Mouse (Mus musculus): ENCODE measurements around the gene Jup.

DNA sequence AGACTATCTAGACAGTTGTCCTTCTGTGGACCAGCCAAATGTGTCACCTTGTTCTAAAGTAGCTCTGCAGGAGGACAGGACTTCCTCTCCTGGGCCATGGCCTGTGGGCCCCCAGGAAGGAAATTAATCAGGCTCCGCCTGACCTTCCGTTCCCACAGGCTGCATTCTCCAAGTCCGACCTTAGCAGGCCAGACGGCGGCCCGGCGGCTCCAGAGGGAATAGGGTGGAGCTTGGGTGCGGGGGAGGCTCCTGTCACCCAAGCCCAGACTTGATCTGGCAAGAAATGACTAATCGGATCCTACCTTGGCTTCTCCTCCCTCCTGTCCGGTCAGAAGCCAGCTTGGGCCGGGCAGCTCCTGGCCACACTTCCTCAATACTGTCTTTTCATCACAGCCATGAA lies 2.4 kb downstream of the Jup start:
- TF ChIP-seq CTCF (IDR thresholded peaks at IDR 0.05) (no peak), EP300 (IDR thresholded peaks at IDR 0.05) (peak; percentile 89)
